Mouse (Mus musculus) cerebellum, postnatal 10 days (tissue): ENCODE measurements around the gene Dyrk3.
A peak's percentile ranks its signal among the peaks of the same experiment; 100 is the strongest.

Source experiments
- DNase-seq, 2 experiments: peaks; one replicate each; pipeline ENCODE4 v3.0.0; 2021; ENCODE audit warnings: mixed read lengths in 2 of 2

Dyrk3 gene

DNA sequence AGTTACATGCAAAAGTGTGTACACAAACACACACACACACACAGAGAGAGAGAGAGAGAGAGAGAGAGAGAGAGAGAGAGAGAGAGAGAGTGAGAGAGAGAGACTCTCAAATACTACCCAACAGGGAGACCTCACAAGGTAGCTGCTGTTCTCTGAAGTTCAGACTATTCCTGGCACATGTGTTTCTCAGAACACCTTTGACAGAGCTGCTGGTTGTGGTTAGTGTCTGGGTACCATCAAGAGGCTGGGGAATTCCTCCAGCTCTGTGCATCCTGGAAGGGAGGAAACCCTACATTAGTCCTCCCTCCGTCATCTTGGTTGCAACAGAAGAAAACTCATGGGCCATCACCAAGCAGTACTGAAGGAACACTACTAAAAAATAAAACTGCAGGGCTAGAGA lies 57.5 kb downstream of the Dyrk3 start:
- no peak for DNase-seq

DNA sequence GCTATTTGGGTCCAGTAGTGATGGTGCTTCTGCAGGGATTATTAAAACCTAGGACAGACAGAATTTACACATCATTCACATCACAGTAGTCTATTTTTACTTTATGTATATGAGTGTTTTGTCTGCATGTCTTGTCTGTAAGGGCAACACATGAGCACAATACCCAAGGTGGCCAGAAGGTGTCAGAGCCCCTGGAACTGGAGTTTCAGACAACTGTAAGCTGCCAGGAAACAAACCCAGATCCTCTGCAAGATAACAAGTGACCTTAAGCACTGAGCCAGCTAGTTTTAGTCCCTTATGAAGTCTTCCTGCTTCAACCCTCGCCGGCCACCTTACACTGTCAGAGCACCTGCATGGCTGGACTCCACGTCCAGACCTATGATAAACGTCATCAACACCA lies 58.4 kb downstream of the Dyrk3 start:
- DNase-seq = peak in 1 of 2 experiments; percentile 48

- DNase-seq = peak; percentile 82 to 87
Observed at GRCm38 (mm10) chr1:131078761-131079330, 59.3 kb downstream of the Dyrk3 start.
